ENCODE assay signal across 15 mouse cellular contexts in genomic region chr4:93990273-93990869, GRCm38 (mm10).
"Had no signal": no experiment of that assay in that cellular context is flagged by ENCODE, and none has a peak within 500 bp of the region (broad histone marks: within the 10 kb centered on the region; RNA-seq: fewer than 3 reads in every experiment).

No protein-coding gene starts in this region.

- H3K4me3 ChIP-seq: layer of hippocampus, adult 2 months; liver, embryonic 13.5 days; megakaryocyte, embryonic 14.5 days; midbrain, embryonic 10.5 days; midbrain, embryonic 13.5 days had no signal

- H3K36me3 ChIP-seq: liver, embryonic 13.5 days; midbrain, embryonic 10.5 days; midbrain, embryonic 13.5 days had no signal

- DNase-seq: kidney, adult 2 months; kidney, postnatal 25 days; layer of hippocampus, adult 9-11 months; liver, embryonic 13.5 days; lung, adult 2 months; lung, postnatal 36 days; thymus, adult 18-20 months; thymus, postnatal 36 days had no signal

- H3K9ac ChIP-seq: liver, embryonic 13.5 days; midbrain, embryonic 13.5 days had no signal

- H3K27ac ChIP-seq: kidney, postnatal 0 days; layer of hippocampus, adult 2 months; liver, embryonic 13.5 days; midbrain, embryonic 10.5 days; midbrain, embryonic 13.5 days had no signal

- H3K27me3 ChIP-seq: liver, embryonic 13.5 days; megakaryocyte, embryonic 14.5 days; midbrain, embryonic 13.5 days had no signal

- H3K4me2 ChIP-seq: liver, embryonic 13.5 days; midbrain, embryonic 13.5 days had no signal

- ATAC-seq: intestine, embryonic 16.5 days; midbrain, embryonic 13.5 days; midbrain, embryonic 16.5 days had no signal

- H3K9me3 ChIP-seq: liver, embryonic 13.5 days; megakaryocyte, embryonic 14.5 days; midbrain, embryonic 10.5 days; midbrain, embryonic 13.5 days had no signal

- H3K4me1 ChIP-seq: liver, embryonic 13.5 days; megakaryocyte, embryonic 14.5 days; midbrain, embryonic 10.5 days; midbrain, embryonic 13.5 days had no signal
